Mouse (Mus musculus): Measurements from ENCODE around the gene Bicc1. TPM values are rescaled to one million over a fixed set of nuclear protein-coding genes. Genes with fewer than 3 reads are reported as not detected.

Bicc1 gene
- polyA plus RNA-seq, 1 experiment, result 3.2 TPM

DNA sequence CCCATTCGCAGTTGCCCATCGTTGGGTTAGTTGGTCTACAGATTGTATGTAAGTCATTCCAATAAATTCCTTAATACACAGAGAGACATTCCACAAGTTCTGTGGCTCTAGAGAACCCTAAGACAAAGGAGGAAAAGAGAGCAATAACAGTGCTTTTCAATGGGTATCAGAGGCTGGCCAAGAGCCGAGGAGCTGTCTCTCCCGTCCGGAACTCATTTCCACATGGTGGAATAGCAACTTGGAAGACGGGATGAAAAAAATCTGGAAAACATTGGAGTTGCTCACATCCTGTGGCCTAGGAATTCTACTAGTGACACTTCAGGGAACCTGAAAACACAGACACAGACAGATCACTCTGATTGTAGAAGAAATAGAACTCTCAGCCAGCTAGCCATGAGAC lies 139.7 kb downstream of the Bicc1 start:
- no peak for TF ChIP-seq CTCF (IDR thresholded peaks at IDR 0.05; ENCODE audit: control insufficient read depth, insufficient read depth, insufficient replicate concordance, low read depth, low read length)
- no peak for TF ChIP-seq POLR2A (IDR thresholded peaks at IDR 0.05; ENCODE audit: control insufficient read depth, low read depth, low read length)
- H3K4me1 ChIP-seq (ENCODE audit: control insufficient read depth, insufficient read depth, low read length), result no peaks in the 10 kb centered on the region
- no peaks in the 10 kb centered on the region for H3K36me3 ChIP-seq (ENCODE audit: control insufficient read depth, insufficient read depth, low read length)
- no peak overlapping the region for H3K27ac ChIP-seq (ENCODE audit: control insufficient read depth, insufficient read depth, low read depth, low read length)
- H3K27me3 ChIP-seq (ENCODE audit: control insufficient read depth, insufficient read depth, low read length), result no peaks in the 10 kb centered on the region
- no peak overlapping the region for H3K4me3 ChIP-seq (ENCODE audit: control insufficient read depth, low read depth, low read length)

DNA sequence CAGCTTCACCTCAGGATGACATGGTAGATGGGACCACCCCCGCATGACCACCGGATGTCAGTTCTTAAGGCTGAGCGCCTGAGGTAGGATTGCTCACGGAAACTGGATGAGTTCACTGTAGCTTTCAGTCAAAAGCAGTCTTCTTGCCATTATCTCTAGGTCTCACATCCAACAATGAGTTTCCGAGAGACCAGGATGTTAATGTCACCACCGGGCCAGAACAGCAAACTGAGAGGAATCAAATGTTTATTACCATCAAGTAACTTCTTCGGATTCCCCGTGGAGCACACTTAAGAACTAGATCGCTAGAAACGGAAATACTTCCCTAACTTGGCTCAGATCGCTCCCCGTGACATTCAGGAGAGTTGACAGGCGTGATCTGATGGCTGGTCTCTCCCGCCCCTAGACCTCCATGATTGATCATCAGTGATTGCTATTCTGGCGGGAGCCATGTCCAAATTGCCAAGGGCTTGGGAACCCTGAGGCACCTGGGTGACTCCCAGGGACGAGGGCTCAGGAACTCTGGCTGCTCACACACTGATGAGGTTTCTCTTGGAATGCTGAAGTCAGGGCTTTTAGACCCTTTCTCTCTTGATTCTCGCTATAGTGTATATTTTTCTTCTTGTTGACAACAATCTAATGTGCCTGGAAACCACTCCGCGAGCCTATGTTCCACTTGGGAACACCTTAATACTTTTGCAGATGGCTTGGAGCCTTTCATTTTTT lies 149.6 kb downstream of the Bicc1 start:
- Histone ChIP-seq H3K36me3 (ENCODE audit: control insufficient read depth, insufficient read depth, low read length) (no peaks in the 10 kb centered on the region), H3K4me3 (ENCODE audit: control insufficient read depth, low read depth, low read length) (no peak overlapping the region), H3K27ac (ENCODE audit: control insufficient read depth, insufficient read depth, low read depth, low read length) (no peak overlapping the region), H3K27me3 (ENCODE audit: control insufficient read depth, insufficient read depth, low read length) (no peaks in the 10 kb centered on the region), H3K4me1 (ENCODE audit: control insufficient read depth, insufficient read depth, low read length) (no peaks in the 10 kb centered on the region)
- TF ChIP-seq POLR2A (IDR thresholded peaks at IDR 0.05; ENCODE audit: control insufficient read depth, low read depth, low read length) (no peak), CTCF (IDR thresholded peaks at IDR 0.05; ENCODE audit: control insufficient read depth, insufficient read depth, insufficient replicate concordance, low read depth, low read length) (no peak)

DNA sequence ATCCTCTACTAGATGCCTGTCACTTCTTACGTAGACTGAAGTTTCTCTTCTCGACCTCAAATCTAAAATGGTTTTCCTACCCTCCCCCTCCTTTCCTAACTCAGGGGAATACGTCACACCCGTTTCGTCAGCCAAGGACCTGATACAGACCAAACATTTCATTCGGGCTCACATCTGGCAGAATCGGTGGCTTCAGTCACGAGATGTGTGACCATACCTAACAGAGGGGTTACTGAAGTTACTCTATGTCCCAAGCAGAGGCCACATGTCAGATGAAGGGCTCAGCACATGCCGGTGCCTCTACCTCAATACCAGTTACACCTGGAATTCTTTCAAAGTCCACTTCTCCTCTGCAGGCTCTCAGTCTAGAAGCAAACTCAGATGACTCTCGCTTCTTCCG lies 150.8 kb downstream of the Bicc1 start:
- Histone ChIP-seq H3K27me3 (ENCODE audit: control insufficient read depth, insufficient read depth, low read length) (no peaks in the 10 kb centered on the region), H3K27ac (ENCODE audit: control insufficient read depth, insufficient read depth, low read depth, low read length) (no peak overlapping the region), H3K4me1 (ENCODE audit: control insufficient read depth, insufficient read depth, low read length) (no peaks in the 10 kb centered on the region), H3K36me3 (ENCODE audit: control insufficient read depth, insufficient read depth, low read length) (no peaks in the 10 kb centered on the region), H3K4me3 (ENCODE audit: control insufficient read depth, low read depth, low read length) (no peak overlapping the region)
- TF ChIP-seq CTCF (IDR thresholded peaks at IDR 0.05; ENCODE audit: control insufficient read depth, insufficient read depth, insufficient replicate concordance, low read depth, low read length) (no peak), POLR2A (IDR thresholded peaks at IDR 0.05; ENCODE audit: control insufficient read depth, low read depth, low read length) (no peak)

DNA sequence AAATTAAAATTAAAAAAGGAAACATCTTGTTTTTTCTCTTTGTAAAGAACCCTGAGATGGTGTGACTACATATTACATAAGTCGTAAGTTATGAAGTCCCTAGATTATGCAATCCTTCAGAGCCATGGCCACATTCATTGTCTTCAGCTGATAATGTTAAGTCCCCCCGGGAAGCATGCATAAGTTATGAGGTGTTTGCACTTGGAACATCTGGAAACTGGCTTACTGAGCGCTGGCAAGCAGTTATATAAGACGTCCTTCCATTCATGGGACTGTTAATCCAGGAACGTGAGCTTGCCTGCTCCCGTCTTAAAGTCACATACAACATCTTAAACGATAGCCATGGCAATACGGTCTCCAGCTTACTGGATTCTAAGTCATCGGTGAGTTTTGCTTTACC lies 151.5 kb downstream of the Bicc1 start:
- TF ChIP-seq CTCF (IDR thresholded peaks at IDR 0.05; ENCODE audit: control insufficient read depth, insufficient read depth, insufficient replicate concordance, low read depth, low read length) (no peak), POLR2A (IDR thresholded peaks at IDR 0.05; ENCODE audit: control insufficient read depth, low read depth, low read length) (no peak)
- Histone ChIP-seq H3K4me1 (ENCODE audit: control insufficient read depth, insufficient read depth, low read length) (no peaks in the 10 kb centered on the region), H3K27ac (ENCODE audit: control insufficient read depth, insufficient read depth, low read depth, low read length) (no peak overlapping the region)

DNA sequence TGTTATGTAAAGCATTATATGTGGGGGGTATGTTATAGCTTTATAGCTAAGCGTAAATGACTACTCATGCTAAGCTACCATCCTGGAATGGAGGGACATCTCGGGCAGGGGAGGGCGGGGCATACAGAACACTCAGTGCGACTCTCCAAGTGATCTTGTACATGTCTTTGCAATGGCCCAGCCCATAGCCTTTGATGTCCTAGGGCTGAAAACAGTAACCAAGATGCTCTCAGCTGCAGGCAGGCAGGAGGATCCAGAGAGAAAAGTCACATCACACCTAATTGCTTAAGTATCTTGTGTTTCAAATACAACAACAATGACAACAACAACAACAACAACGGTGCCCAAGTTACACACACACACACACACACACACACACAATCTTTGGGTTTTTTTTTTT lies 152.0 kb downstream of the Bicc1 start:
- no peak for TF ChIP-seq POLR2A (IDR thresholded peaks at IDR 0.05; ENCODE audit: control insufficient read depth, low read depth, low read length)
- no peak for TF ChIP-seq CTCF (IDR thresholded peaks at IDR 0.05; ENCODE audit: control insufficient read depth, insufficient read depth, insufficient replicate concordance, low read depth, low read length)
- no peaks in the 10 kb centered on the region for H3K27me3 ChIP-seq (ENCODE audit: control insufficient read depth, insufficient read depth, low read length)
- no peaks in the 10 kb centered on the region for H3K4me1 ChIP-seq (ENCODE audit: control insufficient read depth, insufficient read depth, low read length)
- H3K27ac ChIP-seq (ENCODE audit: control insufficient read depth, insufficient read depth, low read depth, low read length), result no peak overlapping the region
- H3K4me3 ChIP-seq (ENCODE audit: control insufficient read depth, low read depth, low read length), result no peak overlapping the region
- no peaks in the 10 kb centered on the region for H3K36me3 ChIP-seq (ENCODE audit: control insufficient read depth, insufficient read depth, low read length)

More for the DNA sequence above, 151.5 kb downstream of the Bicc1 start:
- no peaks in the 10 kb centered on the region for H3K36me3 ChIP-seq (ENCODE audit: control insufficient read depth, insufficient read depth, low read length)
- H3K27me3 ChIP-seq (ENCODE audit: control insufficient read depth, insufficient read depth, low read length), result no peaks in the 10 kb centered on the region
- H3K4me3 ChIP-seq (ENCODE audit: control insufficient read depth, low read depth, low read length), result no peak overlapping the region

DNA sequence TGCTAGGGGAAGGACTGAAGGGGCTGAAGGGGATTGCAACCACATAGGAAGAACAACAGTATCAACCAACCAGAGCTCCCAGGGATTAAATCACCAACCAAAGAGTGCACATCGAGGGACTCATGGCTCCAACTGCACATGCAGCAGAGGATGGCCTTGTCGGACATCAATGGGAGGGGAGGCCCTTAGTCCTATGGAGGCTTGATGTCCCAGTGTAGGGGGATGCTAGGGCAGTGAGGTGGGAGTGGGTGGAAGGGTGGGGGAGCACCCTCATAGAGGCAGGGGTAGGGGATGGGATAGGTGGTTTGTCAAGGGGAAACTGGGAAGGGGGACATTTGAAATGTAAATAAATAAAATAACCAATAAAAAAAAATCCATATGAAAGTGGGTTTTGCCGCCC lies 152.5 kb downstream of the Bicc1 start:
- no peaks in the 10 kb centered on the region for H3K4me1 ChIP-seq (ENCODE audit: control insufficient read depth, insufficient read depth, low read length)

DNA sequence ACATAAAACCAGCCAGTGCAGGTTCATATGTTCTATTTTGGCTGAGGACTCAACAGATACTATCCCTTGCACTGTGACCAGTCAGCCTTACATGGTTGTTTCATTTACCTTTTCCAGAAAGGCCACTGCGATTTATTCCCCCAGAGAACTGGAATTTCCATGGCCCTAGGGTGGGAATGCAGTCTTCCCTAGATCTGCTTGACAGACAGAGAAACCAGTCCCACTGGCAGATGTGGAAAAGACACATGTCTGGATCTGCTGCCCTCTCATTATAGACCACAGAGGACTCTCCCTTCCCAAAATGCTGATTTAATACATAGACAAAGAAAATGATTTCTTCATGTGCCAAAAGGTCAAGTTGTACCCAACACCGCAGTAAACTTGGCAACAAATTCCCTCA lies 156.6 kb downstream of the Bicc1 start:
- Histone ChIP-seq H3K4me1 (ENCODE audit: control insufficient read depth, insufficient read depth, low read length) (no peaks in the 10 kb centered on the region), H3K27ac (ENCODE audit: control insufficient read depth, insufficient read depth, low read depth, low read length) (no peak overlapping the region), H3K36me3 (ENCODE audit: control insufficient read depth, insufficient read depth, low read length) (no peaks in the 10 kb centered on the region), H3K4me3 (ENCODE audit: control insufficient read depth, low read depth, low read length) (no peak overlapping the region), H3K27me3 (ENCODE audit: control insufficient read depth, insufficient read depth, low read length) (no peaks in the 10 kb centered on the region)
- no peak for TF ChIP-seq CTCF (IDR thresholded peaks at IDR 0.05; ENCODE audit: control insufficient read depth, insufficient read depth, insufficient replicate concordance, low read depth, low read length)
- no peak for TF ChIP-seq POLR2A (IDR thresholded peaks at IDR 0.05; ENCODE audit: control insufficient read depth, low read depth, low read length)

More for the DNA sequence above, 152.5 kb downstream of the Bicc1 start:
- Histone ChIP-seq H3K27ac (ENCODE audit: control insufficient read depth, insufficient read depth, low read depth, low read length) (no peak overlapping the region), H3K4me3 (ENCODE audit: control insufficient read depth, low read depth, low read length) (no peak overlapping the region), H3K36me3 (ENCODE audit: control insufficient read depth, insufficient read depth, low read length) (no peaks in the 10 kb centered on the region), H3K27me3 (ENCODE audit: control insufficient read depth, insufficient read depth, low read length) (no peaks in the 10 kb centered on the region)
- TF ChIP-seq POLR2A (IDR thresholded peaks at IDR 0.05; ENCODE audit: control insufficient read depth, low read depth, low read length) (no peak), CTCF (IDR thresholded peaks at IDR 0.05; ENCODE audit: control insufficient read depth, insufficient read depth, insufficient replicate concordance, low read depth, low read length) (no peak)
